Mouse (Mus musculus) thymus, adult 18-20 months (tissue): Measurements from ENCODE around the gene Sox6.
A peak's percentile ranks its signal among the peaks of the same experiment; 100 is the strongest.
"Not testable (repeated sequence)": the region's sequence is repeated elsewhere in the genome, so short reads cannot be mapped to it uniquely, and the experiment has no call there.

Experiments
- DNase-seq, 2 experiments: peaks; one replicate each; pipeline ENCODE4 v3.0.0; 2022; ENCODE audit warnings: mixed read lengths in 2 of 2

Gene Sox6

DNA sequence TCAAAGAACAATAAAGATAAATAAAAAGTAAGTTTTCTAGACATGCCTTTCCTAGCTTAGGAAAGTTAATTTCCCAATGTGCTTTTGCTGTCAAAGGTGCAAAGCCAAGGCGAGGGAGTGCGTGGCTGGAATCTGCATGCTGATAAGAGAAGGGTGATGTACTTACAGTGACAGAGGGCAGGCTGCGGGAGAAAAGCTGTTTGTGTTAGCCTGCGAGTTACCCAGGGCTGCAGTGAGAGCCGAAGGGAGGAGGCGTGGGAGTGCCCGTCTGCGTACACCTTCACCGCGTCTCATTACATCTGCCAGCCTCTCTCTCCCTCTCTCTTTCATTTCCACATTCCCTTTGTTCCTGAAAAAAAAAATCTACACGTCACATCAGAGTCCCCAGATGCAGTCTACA, at the start of gene Sox6:
Gene Sox6, minus strand, starts transcription at position 286 of the 400 bp plus-strand sequence.
- no peak for DNase-seq

DNA sequence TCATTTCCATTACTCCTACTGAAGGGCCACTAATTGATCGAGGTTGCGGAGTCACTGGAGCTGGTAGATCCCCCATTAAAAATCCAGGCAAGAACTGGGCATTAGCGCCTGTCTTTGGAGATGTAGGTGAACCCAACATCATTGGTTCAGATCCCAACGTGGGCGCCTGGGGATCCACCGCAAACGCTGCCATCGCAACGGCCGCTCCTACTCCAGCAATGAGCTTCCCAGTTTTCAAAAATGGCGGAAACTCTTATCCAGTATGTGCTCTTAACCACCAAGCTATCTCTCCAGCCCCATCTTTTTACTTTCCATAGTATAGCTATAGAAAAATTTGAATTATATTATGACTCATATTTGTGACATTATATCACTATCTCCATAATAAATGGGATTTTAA, 45.8 kb upstream of the Sox6 start, which contains the start of gene Gm4353:
Gene Gm4353, minus strand, starts transcription at position 270 of the 400 bp plus-strand sequence.
- DNase-seq: not testable (repeated sequence)

DNA sequence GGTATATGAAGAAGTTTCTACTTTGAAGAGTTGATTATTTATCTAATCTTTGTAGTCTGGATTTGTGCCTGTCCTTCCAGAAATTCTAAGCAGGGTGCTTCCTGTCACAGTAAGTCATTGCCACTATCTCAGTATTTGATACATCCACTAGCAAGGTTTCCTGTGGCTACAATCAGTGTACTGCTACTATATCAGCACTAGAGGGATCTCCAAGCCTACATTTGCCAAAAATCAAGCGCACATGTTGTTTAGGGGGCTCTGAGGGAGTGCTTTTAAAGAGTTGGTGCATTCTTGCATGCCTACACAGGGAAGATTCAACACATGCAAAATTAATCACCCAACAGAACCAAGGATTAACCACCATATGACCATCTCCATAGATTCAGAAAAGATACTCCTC, 22.1 kb upstream of the Sox6 start:
- no peak for DNase-seq

DNA sequence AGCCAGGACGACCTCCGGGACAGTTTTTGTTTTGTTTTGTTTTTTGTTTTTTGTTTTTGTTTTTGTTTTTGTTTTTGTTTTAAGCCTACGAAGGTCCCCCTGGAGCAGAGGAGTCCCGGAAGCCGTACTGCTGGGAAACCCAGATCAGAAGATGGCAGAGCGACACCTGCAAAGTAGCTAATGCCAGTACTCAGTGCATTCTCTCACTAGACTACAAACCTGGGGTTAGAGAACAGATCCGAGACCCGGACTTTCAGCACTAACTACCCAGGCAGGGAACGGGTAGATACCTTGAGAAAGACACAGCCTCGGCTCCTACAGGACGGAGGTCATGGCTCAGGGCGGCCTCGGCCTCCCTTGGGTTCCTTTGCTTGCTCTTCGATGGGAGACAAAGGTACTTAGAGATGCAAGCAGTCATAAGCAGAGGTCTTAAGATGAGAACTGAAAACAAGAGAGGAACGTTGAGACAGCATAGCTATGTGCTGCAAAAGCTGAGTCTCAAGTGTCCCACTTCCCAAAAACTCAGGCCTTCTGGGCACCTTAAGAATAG, 1.9 kb upstream of the Sox6 start:
- no peak for DNase-seq

DNA sequence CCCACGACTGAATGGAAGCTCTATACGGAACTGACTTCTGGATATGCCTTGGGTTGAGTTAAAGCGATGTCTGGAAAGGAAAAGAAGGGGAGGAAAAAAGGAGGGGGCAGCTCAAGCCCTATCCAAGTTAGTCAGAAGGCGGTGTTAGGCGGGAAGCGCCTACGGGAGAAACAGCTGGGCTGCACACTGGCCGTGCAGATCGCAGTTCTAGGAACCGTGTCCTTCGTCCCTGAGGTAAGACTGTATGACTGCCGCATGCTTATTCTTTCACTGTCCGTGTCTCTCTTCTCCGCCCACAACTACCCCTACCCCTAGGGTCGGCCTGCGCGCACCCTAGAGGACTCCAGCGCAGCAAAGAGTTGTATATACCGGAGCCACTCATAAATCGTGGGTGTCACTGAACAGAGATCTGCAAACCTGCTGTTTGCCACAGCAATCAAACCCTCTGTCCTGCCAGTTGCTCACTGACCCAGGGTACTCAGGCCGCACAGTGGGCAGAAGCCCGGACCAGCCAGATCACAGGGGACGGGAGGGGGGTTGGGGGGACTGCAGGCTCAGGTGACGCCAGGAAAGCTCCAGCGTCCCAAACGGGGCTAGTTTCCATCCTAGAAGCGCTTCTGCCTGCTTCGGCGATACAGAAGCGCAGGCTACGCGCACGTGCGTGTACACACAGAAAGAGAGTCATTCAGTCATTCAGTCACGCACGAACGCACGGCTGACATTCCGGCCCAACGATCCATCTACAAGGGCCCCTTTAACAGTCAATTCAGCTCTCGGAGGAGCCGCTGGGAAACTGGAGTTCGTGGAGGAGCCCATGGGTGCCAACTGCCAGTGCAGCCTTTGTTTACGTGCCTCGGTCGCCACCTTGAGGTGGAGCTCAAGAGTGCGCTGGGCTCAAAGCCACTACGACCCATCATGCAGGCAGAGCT, 1.2 kb upstream of the Sox6 start:
- DNase-seq: peak; percentile 50 to 51

DNA sequence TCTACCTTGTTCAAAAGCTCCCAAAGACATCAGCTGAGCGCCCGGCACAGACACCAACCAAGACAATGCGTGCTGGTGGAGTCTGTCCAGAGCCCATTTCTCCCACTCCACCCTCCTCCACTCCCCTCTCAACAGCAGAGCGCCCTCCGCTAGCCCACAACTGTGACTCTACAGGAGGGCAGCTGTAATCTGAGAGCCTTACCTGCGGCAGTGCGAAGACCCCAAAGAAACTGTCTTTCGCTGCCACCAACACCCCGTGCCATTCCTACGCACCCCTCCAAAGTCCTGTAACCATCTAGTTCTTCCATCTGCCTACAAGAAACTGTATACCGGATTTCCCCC, 571 bp upstream of the Sox6 start, which contains the start of gene 1110004F10Rik:
Gene 1110004F10Rik, plus strand, starts transcription at position 202 of the 342 bp plus-strand sequence.
- DNase-seq: no peak

DNA sequence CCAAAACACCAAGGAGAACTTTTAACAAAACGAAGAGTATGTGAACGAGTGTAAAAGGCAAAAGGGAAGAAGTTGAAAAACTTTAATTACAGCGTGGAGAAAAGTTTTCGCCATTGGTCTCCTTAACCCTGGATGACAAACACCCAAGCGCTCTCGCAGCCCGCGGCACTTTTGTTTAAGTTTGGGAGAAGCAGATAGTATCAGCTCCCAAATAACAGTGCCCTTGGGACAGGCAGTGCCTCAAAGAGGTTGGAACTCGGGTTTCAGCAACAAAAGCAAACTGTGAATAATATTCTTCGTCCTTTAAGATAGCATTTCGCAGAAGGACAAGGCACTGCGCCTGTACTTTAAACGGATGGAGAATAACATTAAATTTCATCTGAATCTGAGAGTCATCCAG, 572 bp downstream of the Sox6 start:
- DNase-seq: no peak

DNA sequence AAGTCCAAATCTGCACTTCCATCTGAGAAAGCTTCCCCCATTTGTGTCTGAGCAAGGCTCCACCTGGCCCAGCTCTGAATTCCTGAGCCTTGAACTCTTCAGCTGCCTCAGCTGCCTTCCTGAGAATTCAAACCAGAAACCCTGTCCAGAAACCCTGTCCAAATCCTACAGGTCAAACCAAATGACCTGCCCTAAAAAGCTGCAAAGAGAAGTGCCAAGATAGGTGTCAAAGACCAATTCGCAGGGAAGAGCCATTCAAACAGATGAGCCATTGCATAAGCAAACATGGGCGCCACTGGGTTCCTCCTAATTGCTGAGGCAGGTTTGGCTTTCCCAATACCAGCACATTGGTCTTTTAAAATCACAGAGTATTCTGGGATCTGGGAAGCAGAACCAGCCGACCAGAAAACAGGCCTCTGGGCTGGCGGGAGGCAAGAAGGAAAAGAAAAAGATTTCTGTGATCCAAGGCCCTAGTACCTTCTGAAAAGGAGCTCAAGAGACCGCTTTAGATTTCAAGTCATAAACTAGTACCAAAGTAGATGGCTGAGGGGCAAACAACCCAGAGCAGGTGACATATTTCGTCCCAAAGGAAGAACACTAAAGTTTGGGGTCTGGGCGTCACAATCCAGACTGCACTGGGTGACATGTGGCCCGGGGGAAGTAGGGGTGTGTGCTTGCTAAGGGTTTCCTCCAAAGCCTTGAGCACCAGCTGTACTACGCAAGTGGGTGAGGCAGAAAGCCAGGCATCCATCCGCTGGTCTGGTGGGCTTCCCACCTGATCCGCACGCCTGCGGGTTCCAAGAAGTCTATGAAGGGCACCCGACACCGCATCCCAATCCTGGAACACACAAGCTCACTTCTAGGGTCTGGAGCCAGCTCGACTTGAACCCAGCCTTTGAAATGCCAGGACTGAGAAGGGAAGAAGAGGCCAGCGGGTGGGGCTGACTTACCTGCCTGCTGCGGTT, 1.7 kb downstream of the Sox6 start:
- no peak for DNase-seq

DNA sequence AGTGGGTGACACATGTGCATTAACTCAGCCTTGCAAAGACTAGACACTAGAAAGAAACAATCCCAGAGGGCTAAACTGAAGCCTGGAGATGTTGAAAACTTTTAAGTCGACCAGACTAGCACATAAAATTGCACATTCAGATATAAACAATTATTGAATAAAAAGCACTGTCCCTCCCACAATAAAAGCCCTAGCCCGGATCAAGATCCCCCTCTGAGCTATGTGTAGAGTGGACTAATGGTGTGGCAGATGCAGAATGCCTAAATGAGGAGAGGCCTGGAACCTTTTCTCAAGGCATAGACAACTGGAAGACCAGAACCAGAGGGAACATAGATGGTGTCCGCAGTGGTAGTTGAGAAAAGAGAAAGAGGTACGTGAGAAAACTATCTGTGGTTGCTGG, 3.1 kb downstream of the Sox6 start:
- no peak for DNase-seq

DNA sequence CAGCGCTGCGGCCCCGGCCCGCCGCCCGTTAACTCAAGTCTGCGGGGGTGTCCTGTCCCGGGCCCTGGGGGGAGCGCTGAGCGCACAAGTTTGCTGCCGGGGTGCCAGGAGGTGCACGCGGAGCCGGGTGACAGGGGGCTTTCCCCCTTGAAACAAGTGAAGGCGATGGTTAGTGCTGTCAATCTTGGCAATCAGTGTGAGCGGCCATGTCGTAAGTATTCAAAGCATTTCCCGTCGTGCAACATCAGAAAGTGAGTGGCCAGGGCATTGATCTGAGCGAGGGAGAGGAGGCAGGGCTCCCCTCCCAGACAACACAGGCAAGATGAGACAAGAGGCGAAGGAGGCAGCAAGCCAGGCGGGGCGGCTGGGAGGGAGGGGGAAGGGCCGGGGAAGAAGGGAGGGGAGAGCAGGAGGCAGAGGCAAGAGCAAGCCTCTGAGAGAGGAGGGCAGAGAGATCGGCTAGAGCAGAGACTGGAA, 4.3 kb downstream of the Sox6 start:
- peak; percentile 5 for DNase-seq

DNA sequence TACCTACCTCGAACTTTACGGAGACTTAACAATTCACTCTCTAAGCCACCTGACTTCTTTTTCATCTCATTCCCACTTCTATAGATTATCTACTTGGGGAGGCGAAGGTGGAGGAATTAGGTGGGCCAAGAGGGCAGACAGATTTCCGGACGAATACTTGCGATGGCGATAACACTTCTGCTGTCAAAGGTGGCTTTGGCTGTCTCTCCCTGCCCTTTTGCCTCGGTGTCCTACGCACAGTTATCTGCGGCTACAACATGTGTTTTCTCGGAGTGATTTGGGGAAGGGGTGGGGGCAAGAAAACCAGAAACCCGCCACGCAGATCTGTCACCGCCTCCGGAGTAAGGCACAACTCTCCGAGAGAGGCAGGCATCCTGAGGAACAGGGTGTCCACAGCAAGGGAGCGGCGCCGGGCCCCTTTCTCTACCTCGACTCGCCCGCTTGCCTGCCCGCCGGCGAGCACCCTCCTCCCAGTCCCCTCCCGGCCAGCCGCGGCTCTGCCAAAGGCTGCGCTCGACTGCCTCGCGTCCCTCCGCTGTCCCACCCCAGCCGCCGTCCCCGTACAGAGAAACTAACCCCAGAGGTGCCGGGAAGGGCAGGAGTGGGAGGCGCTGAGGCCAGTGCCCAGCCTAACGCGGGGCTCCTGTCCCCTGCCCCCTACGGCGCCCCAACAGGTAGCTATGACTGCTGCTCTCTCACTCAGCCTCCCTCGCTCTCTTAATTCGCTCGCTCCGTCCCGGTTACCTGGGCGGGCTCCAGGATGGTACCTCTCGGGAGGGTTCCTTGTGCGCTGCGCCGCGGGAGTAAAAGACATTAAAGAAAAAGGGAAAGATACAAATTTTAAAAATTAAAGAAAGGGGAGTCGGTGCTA, 5.0 kb downstream of the Sox6 start:
- DNase-seq: peak; percentile 6 to 9

DNA sequence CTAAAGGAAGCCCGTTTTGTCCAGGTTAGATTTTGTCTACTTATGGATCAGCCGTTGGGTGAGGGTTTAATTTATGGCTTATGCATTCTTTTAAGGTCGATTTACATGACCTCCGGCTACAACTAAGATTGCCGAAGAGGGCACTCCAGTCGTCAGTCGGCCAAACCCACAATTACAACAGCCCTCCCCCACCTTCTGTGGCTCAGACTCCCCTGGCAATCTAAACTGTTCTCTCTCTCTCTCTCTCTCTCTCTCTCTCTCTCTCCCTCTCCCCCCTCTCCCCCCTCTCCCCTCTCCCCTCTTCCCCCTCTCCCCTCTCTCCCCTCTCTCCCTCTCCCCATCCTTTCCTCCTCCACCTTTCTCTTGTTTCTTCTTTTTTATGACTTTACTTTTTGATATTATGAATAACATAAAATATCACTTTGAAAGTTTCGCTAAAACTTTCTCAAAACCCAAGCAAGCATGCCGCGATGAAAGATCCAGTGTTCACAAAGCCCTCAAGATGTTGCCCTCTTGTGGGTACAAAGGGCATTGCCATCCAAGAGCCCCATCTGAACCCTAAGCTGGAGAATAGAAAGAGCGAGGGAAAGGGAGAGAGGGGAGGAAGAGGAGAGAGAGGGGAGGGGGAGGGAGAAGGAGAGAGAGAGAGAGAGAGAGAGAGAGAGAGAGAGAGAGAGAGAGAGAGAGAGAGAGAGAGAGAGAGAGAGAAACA, 5.8 kb downstream of the Sox6 start:
- DNase-seq: peak; percentile 13 to 36

DNA sequence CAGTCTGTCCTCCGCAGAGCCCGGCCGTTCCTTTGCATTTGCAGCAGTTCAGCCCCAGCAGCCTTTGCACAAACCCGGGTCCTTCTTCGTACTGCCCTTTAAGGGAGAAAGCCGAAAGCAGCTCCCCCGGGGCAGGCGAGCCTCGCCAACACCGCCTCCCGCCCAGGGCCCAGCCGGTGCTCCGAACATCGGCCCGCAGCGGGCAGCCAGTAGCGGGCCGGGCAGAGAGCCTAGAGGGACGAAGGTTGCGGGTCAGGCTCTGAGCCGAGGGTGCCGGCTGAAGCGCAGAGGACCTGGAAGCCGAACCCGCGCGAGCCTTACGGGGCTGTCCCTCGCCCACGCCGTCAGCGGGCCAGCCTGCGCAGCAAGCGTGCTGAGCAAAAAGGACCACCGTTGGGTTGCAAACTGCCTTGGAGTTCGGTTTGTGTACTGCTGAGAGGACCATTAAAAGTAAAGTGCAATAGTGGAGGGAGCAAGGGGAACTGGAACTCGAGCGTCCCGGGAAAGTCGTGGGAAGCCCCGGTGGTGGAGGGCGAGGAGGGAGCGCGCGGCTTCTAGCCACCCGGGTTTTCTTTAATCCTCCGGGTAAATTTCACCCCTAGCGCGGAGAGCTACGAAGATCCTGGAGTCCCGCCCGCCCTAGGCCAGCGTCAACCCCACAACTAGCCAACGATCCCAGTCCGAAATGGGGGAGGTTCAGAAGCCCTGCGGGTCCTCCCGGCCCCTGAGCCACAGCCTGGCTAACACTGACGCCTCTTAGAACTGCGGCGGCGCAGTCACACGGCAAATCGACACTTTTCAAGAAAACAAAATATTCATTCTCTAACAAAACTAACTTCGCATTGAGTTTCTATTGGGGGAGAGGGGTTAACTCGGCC, 6.6 kb downstream of the Sox6 start:
- peak; percentile 4 to 5 for DNase-seq

DNA sequence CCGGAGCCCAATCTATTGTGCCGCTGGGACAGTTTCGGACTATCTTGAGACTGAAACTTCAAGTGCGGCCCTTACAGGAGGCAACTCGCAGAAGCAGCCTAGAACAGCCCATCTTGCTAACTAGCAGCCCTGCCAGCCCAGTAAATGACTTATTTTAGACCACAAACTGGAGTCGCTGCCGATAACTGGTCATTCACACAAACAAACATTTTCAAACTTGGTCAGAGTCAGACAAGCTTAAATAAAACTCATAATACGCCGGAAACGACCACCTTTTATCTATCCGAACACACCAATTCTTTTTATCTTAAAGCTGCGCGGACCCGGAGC, 7.2 kb downstream of the Sox6 start:
- no peak for DNase-seq

DNA sequence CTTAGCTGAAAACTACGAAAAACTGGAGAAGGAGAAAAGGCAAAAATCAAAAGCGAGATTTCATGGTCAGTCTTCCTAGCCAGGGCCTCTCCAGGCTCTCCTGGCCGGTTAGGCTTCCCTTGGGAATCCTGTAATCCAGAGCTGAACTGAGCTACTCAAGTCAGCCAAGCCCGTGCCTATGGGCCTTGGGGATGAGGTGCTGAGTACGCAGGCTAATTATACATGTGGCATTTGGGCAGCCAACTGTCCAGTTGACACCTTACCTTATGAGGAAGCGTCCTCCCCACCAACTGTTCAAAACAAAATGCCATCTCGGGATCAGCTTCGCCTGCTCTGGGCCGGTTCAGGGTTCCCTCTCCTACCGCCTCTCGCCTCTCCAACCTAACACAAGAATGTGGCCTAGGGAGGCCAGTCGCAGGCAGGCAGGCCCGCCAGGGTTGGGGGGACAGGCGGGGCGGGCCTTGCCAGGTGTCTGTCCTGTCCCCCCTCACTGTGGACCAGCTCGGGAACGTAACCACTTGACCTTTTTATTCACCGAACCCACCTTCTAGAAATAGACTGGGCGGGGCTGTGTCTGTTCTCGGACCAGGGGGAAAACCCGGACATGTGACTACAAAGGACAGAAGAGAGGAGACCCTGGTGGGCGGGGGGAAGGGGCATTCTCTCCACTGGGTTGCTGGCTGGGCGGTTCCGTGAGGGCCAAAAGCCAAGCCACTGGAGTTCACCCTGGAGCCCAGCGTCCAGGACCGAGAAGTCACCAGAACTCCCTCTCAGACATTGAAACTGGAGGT, 7.8 kb downstream of the Sox6 start:
- peak in 1 of 2 experiments; percentile 5 for DNase-seq

DNA sequence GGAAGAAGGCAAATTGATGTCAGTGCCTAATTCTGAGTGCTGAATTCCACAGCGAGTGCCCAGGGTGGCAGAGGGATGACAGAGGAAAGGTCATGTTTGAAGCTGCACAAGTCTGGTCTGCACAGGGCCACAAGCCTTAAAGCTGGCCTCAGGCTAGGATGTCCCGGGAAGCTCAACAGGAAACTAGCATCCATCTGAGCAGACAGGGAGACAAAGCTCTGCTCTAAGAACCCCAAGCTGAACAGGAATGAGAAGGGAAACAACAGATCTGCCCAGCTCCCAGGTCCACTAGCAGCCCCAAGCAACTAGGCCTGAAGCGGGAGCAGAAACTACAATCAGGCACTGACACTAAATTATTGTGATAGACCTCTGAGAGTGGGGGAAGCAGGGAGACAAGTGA, 8.6 kb downstream of the Sox6 start:
- DNase-seq: no peak

DNA sequence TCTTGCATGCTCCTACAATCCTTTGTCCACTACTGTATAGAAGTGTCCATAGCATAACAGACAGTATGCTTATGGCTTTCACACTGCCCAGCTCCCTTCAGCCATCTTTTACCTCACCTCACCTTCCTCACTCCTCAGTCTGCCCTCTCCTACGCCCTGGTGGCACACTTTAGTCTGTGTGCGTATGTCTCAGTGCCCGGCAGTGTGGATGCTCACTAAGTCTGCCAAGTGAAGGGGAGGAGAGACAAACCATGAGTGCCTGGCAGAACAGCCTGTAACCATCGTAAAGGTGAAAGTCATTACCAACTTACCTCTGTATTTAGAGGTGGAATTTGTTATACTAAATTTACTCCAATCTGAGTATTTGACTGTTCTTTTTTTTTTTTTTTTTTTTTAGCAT, 35.9 kb downstream of the Sox6 start:
- no peak for DNase-seq

DNA sequence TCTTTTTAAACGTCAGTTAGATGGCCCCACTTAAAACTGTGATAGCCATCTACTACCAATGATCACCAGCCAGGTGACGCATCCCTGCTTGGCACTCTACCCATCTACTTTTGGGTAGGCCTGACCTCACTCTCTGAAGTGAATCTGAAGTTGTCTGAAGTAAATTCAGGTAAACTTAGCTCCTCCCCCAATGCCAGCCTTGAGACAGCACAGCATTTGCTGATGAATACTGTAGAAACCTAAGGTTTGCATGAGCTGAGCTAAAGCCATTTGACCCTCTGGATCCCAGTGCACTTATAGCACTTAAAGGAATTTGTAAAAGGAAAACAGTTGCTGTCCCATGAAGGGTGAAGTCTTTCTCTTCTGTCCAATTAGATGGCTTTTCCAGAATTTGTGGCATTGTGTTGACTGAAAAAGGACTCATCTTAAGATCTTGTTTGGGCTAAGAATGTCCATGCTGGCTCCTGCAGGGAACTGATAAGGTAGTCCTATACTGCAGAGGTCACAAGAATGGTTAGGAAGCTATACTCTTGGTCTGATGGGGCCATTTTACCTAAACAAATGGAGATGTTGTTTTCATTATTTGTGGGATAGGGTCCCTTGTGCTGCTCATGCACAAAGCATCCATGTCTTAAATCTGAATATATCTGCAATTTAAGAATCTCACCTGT, 50.4 kb downstream of the Sox6 start:
- DNase-seq: no peak

DNA sequence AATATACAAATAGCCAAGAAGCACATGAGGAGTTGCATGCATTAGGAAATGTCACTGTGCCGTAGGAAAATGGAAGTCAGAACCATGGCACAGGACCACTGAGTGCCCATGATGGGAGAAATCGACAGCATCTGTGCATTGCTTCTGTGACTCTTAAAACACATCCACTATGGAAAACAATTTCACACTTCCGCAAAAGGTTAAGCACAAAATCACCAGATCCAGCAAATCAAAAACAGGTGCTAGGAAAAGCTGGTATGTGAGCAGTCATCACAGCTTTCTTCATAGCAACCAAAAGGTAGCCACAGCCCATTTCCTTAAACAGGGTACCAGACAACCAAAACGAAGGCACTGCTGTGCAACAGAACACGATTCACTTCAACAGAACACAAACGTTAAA, 52.9 kb downstream of the Sox6 start:
- DNase-seq: no peak
